Mouse (Mus musculus) heart, adult 2 months (tissue): ENCODE results near the gene Tgm2.

Experiments
- CTCF ChIP-seq: fragments of 200-600 bp; IDR thresholded peaks from 2 replicates; pipeline ENCODE4 v1.8.1; 2022; ENCODE audit warnings: antibody characterized with exemption, mild to moderate bottlenecking, moderate library complexity
- EP300 ChIP-seq: fragments of 200-500 bp; IDR thresholded peaks from 2 replicates; pipeline ENCODE4 v1.6.1; 2011; ENCODE audit warnings: low read depth, low read length, control low read depth; ENCODE audit not compliant: insufficient read depth
- POLR2A ChIP-seq: fragments of 200-500 bp; IDR thresholded peaks from 2 replicates; pipeline ENCODE4 v1.6.1; 2011; ENCODE audit warnings: mild to moderate bottlenecking, low read depth, low read length, control low read depth; ENCODE audit not compliant: insufficient read depth

DNA sequence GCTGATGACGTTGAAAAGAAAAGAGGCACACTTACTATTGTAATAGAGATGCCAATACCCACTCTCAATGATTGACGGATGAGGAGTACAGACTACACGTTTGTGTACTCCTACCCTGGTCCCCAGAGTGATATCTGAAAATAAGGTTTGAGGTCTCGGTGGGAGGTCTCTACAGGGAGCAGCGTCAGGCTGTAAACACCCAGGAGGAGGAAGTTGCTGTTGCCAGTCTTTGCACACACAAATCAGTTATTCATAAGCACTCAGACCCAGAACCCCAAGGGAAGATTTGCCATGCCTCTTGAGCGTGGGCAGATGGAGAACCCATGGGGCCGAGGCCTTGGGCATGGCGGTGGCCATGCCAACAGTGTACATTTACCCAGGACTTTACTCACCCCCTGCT is 61.8 kb downstream of the Tgm2 start:
- no peak for TF ChIP-seq POLR2A
- no peak for TF ChIP-seq CTCF
- no peak for TF ChIP-seq EP300
